Mouse (Mus musculus): ENCODE results near the gene Ube4a. TPM values are rescaled to one million over a fixed set of nuclear protein-coding genes. Genes with fewer than 3 reads are reported as not detected.

The Ube4a gene
- total RNA-seq (2018; cell fraction: chromatin; rRNA removed): 100 to 1,000 TPM in 18 of 26 experiments, 10 to 100 TPM in 8; 52.2 to 142 (median 108) TPM
- total RNA-seq (2018; cell fraction: cytosol; rRNA removed): 10 to 100 TPM; 33.2 to 55.2 (median 46.6) TPM
- 100 to 1,000 TPM in 9 of 26 experiments, 10 to 100 TPM in 17; 41.0 to 137 (median 89.5) TPM for total RNA-seq (2018; cell fraction: nucleus; rRNA removed)
- 25.0 to 37.7 TPM (median 29.2 TPM) in 3 replicates for polyA plus RNA-seq (2018)

GRCm38 (mm10) chr9:44965126-44965832 is at the start of gene Ube4a:
Ube4a (minus strand) TSS chr9:44965600.
- Histone ChIP-seq H3K27ac (peak within 1 kb of the TSS; percentile 67), H3K36me3 (ENCODE audit: inconsistent target) (peaks cover 18% of the 10 kb centered on the region), H3K4me3 (ENCODE audit: inconsistent target) (peak within 1 kb of the TSS; percentile 100), H3K79me2 (ENCODE audit: inconsistent target) (peaks cover 51% of the 10 kb centered on the region)
- WGBS (ENCODE audit: missing documents): 1% methylated on average over 37 of the region's 39 CpGs

- H3K4me3 ChIP-seq (ENCODE audit: inconsistent target): no peak overlapping the region
- H3K27ac ChIP-seq: no peak overlapping the region
- no peaks in the 10 kb centered on the region for H3K79me2 ChIP-seq (ENCODE audit: inconsistent target)
- no peaks in the 10 kb centered on the region for H3K36me3 ChIP-seq (ENCODE audit: inconsistent target)
- WGBS (ENCODE audit: missing documents): 26% methylated on average over 2 of the region's 2 CpGs
Observed at GRCm38 (mm10) chr9:45014879-45015278, 49.5 kb upstream of the Ube4a start.

GRCm38 (mm10) chr9:45011291-45011690 is 45.9 kb upstream of the Ube4a start:
- H3K36me3 ChIP-seq (ENCODE audit: inconsistent target): no peaks in the 10 kb centered on the region
- no peaks in the 10 kb centered on the region for H3K79me2 ChIP-seq (ENCODE audit: inconsistent target)
- no peak overlapping the region for H3K27ac ChIP-seq
- no peak overlapping the region for H3K4me3 ChIP-seq (ENCODE audit: inconsistent target)
- 71% methylated on average over 5 of the region's 6 CpGs for WGBS (ENCODE audit: missing documents)

GRCm38 (mm10) chr9:45010461-45010860 is 45.1 kb upstream of the Ube4a start:
- Histone ChIP-seq H3K4me3 (ENCODE audit: inconsistent target) (no peak overlapping the region), H3K36me3 (ENCODE audit: inconsistent target) (no peaks in the 10 kb centered on the region), H3K79me2 (ENCODE audit: inconsistent target) (no peaks in the 10 kb centered on the region), H3K27ac (no peak overlapping the region)
- 46% methylated on average over 4 of the region's 4 CpGs for WGBS (ENCODE audit: missing documents)

- H3K36me3 ChIP-seq (ENCODE audit: inconsistent target): no peaks in the 10 kb centered on the region
- H3K27ac ChIP-seq: no peak within 1 kb of the TSS
- WGBS (ENCODE audit: missing documents): 90% methylated on average over 19 of the region's 19 CpGs
- H3K4me3 ChIP-seq (ENCODE audit: inconsistent target): no peak within 1 kb of the TSS
- H3K79me2 ChIP-seq (ENCODE audit: inconsistent target): no peaks in the 10 kb centered on the region
Observed at GRCm38 (mm10) chr9:45009180-45010078, 44.0 kb upstream of the Ube4a start, which contains the start of gene Cd3e. Cd3e (minus strand) TSS chr9:45009627.

- H3K4me3 ChIP-seq (ENCODE audit: inconsistent target): no peak overlapping the region
- H3K36me3 ChIP-seq (ENCODE audit: inconsistent target): no peaks in the 10 kb centered on the region
- no peak overlapping the region for H3K27ac ChIP-seq
- 90% methylated on average over 4 of the region's 4 CpGs for WGBS (ENCODE audit: missing documents)
- H3K79me2 ChIP-seq (ENCODE audit: inconsistent target): no peaks in the 10 kb centered on the region
Observed at GRCm38 (mm10) chr9:45008342-45008741, 42.9 kb upstream of the Ube4a start.

- no peaks in the 10 kb centered on the region for H3K79me2 ChIP-seq (ENCODE audit: inconsistent target)
- no peak overlapping the region for H3K4me3 ChIP-seq (ENCODE audit: inconsistent target)
- no peaks in the 10 kb centered on the region for H3K36me3 ChIP-seq (ENCODE audit: inconsistent target)
- WGBS (ENCODE audit: missing documents): 81% methylated on average over 12 of the region's 12 CpGs
- no peak overlapping the region for H3K27ac ChIP-seq
Observed at GRCm38 (mm10) chr9:45007404-45007803, 42.0 kb upstream of the Ube4a start.

GRCm38 (mm10) chr9:45000249-45000648 is 34.8 kb upstream of the Ube4a start:
- Histone ChIP-seq H3K36me3 (ENCODE audit: inconsistent target) (no peaks in the 10 kb centered on the region), H3K27ac (no peak overlapping the region), H3K79me2 (ENCODE audit: inconsistent target) (no peaks in the 10 kb centered on the region), H3K4me3 (ENCODE audit: inconsistent target) (no peak overlapping the region)
- WGBS (ENCODE audit: missing documents): 93% methylated on average over 3 of the region's 3 CpGs

GRCm38 (mm10) chr9:44999776-45000175 is 34.4 kb upstream of the Ube4a start:
- H3K27ac ChIP-seq: no peak overlapping the region
- H3K79me2 ChIP-seq (ENCODE audit: inconsistent target): no peaks in the 10 kb centered on the region
- H3K4me3 ChIP-seq (ENCODE audit: inconsistent target): no peak overlapping the region
- H3K36me3 ChIP-seq (ENCODE audit: inconsistent target): no peaks in the 10 kb centered on the region
- WGBS (ENCODE audit: missing documents): 85% methylated on average over 5 of the region's 5 CpGs

GRCm38 (mm10) chr9:44999171-44999570 is 33.8 kb upstream of the Ube4a start:
- Histone ChIP-seq H3K27ac (no peak overlapping the region), H3K4me3 (ENCODE audit: inconsistent target) (no peak overlapping the region), H3K36me3 (ENCODE audit: inconsistent target) (no peaks in the 10 kb centered on the region), H3K79me2 (ENCODE audit: inconsistent target) (no peaks in the 10 kb centered on the region)
- WGBS (ENCODE audit: missing documents): 69% methylated on average over 6 of the region's 6 CpGs

- WGBS (ENCODE audit: missing documents): 42% methylated on average over 11 of the region's 11 CpGs
- Histone ChIP-seq H3K36me3 (ENCODE audit: inconsistent target) (no peaks in the 10 kb centered on the region), H3K79me2 (ENCODE audit: inconsistent target) (no peaks in the 10 kb centered on the region), H3K4me3 (ENCODE audit: inconsistent target) (no peak overlapping the region), H3K27ac (no peak overlapping the region)
Observed at GRCm38 (mm10) chr9:44998138-44998537, 32.7 kb upstream of the Ube4a start.

- H3K27ac ChIP-seq: no peak overlapping the region
- no peak overlapping the region for H3K4me3 ChIP-seq (ENCODE audit: inconsistent target)
- no peaks in the 10 kb centered on the region for H3K36me3 ChIP-seq (ENCODE audit: inconsistent target)
- 96% methylated on average over 7 of the region's 7 CpGs for WGBS (ENCODE audit: missing documents)
- no peaks in the 10 kb centered on the region for H3K79me2 ChIP-seq (ENCODE audit: inconsistent target)
Observed at GRCm38 (mm10) chr9:44996590-44996989, 31.2 kb upstream of the Ube4a start.

- Histone ChIP-seq H3K4me3 (ENCODE audit: inconsistent target) (no peak overlapping the region), H3K36me3 (ENCODE audit: inconsistent target) (no peaks in the 10 kb centered on the region)
- 93% methylated on average over 4 of the region's 4 CpGs for WGBS (ENCODE audit: missing documents)
Observed at GRCm38 (mm10) chr9:44994962-44995361, 29.6 kb upstream of the Ube4a start.

GRCm38 (mm10) chr9:44993268-44993667 is 27.9 kb upstream of the Ube4a start:
- Histone ChIP-seq H3K27ac (no peak overlapping the region), H3K4me3 (ENCODE audit: inconsistent target) (no peak overlapping the region)
- 75% methylated on average over 2 of the region's 2 CpGs for WGBS (ENCODE audit: missing documents)

More at GRCm38 (mm10) chr9:44994962-44995361, 29.6 kb upstream of the Ube4a start:
- Histone ChIP-seq H3K79me2 (ENCODE audit: inconsistent target) (no peaks in the 10 kb centered on the region), H3K27ac (no peak overlapping the region)

GRCm38 (mm10) chr9:44992271-44992670 is 26.9 kb upstream of the Ube4a start:
- H3K4me3 ChIP-seq (ENCODE audit: inconsistent target): no peak overlapping the region
- H3K27ac ChIP-seq: no peak overlapping the region
- H3K79me2 ChIP-seq (ENCODE audit: inconsistent target): no peaks in the 10 kb centered on the region
- no peaks in the 10 kb centered on the region for H3K36me3 ChIP-seq (ENCODE audit: inconsistent target)

More at GRCm38 (mm10) chr9:44993268-44993667, 27.9 kb upstream of the Ube4a start:
- Histone ChIP-seq H3K79me2 (ENCODE audit: inconsistent target) (no peaks in the 10 kb centered on the region), H3K36me3 (ENCODE audit: inconsistent target) (no peaks in the 10 kb centered on the region)
